Mouse (Mus musculus) kidney, adult 2 months (tissue): ENCODE measurements around the gene Zrsr2. TPM values are rescaled to one million over a fixed set of nuclear protein-coding genes. Genes with fewer than 3 reads are reported as not detected.

Experiments used
- DNase-seq: peaks from one replicate; pipeline ENCODE4 v3.0.0; 2021
- H3K27ac ChIP-seq: fragments of 200-500 bp; 2 replicates; pipeline ENCODE4 v1.5.1; 2012; ENCODE audit warnings: low read depth, low read length, control low read depth, inconsistent platforms; ENCODE audit not compliant: insufficient read depth
- H3K27me3 ChIP-seq: fragments of 200-500 bp; replicated peaks from 2 replicates; pipeline ENCODE4 v1.6.1; 2012; ENCODE audit warnings: mild to moderate bottlenecking, moderate library complexity, low read length, inconsistent platforms; ENCODE audit not compliant: control insufficient read depth, insufficient read depth
- H3K36me3 ChIP-seq: fragments of 200-500 bp; 2 replicates; pipeline ENCODE4 v1.6.1; 2012; ENCODE audit warnings: mild to moderate bottlenecking, moderate library complexity, low read length, inconsistent platforms; ENCODE audit not compliant: control insufficient read depth, insufficient read depth
- H3K4me1 ChIP-seq: fragments of 200-500 bp; 2 replicates; pipeline ENCODE4 v1.6.1; 2011; ENCODE audit warnings: low read length; ENCODE audit not compliant: control insufficient read depth, insufficient read depth
- H3K4me3 ChIP-seq: fragments of 200-500 bp; 2 replicates; pipeline ENCODE4 v1.5.1; 2011; ENCODE audit warnings: mild to moderate bottlenecking, low read depth, low read length, control low read depth; ENCODE audit not compliant: insufficient read depth
- CTCF ChIP-seq: fragments of 200-500 bp; conservative IDR thresholded peaks from 2 replicates; pipeline ENCODE4 v1.5.1; 2011; ENCODE audit warnings: low read depth, mild to moderate bottlenecking, control low read depth, low read length, moderate library complexity, mixed read lengths; ENCODE audit not compliant: insufficient read depth, insufficient read length
- POLR2A ChIP-seq: fragments of 200-500 bp; IDR thresholded peaks from one replicate; pipeline ENCODE4 v1.6.1; 2011; ENCODE audit warnings: low read depth, low read length, control low read depth
- WGBS: fragments of 180-500 bp; shearing (Covaris S2); methylation state at CpG from one replicate; pipeline ENCODE4 v1.1.7; 2018; 5-methylcytosine and 5-hydroxymethylcytosine counted together
- polyA plus RNA-seq: library from polyadenylated mRNA; depleted of rRNA; stranded (reverse); fragments of >200 nt; gene quantifications from 2 replicates; pipeline ENCODE4 v1.2.3, GENCODE M21; 2012; rRNA removed

Zrsr2 gene
- polyA plus RNA-seq, 1 experiment = 10.5 TPM

GRCm38 (mm10) chrX:163885539-163885981 is 72.9 kb downstream of the Zrsr2 start:
- TF ChIP-seq CTCF (no peak), POLR2A (no peak)
- DNase-seq = no peak
- no peaks in the 10 kb centered on the region for H3K27me3 ChIP-seq
- no peaks in the 10 kb centered on the region for H3K4me1 ChIP-seq
- H3K27ac ChIP-seq = no peak overlapping the region
- no peaks in the 10 kb centered on the region for H3K36me3 ChIP-seq
- H3K4me3 ChIP-seq = no peak overlapping the region
- 45% methylated on average over 4 of the region's 4 CpGs for WGBS

Other genes with a start within 250 kb of the Zrsr2 start
- gene Rnf138rt1, start 197.3 kb downstream of the Zrsr2 start, polyA plus RNA-seq = not detected in 2 replicates
- gene Ap1s2, start 49.6 kb downstream of the Zrsr2 start, polyA plus RNA-seq = 1.2 and 2.2 TPM in 2 replicates
- gene Car5b, start 69.3 kb upstream of the Zrsr2 start, polyA plus RNA-seq = 45.6 and 49.1 TPM in 2 replicates
- 5.9 and 6.7 TPM in 2 replicates for gene Siah1b, start 117.8 kb upstream of the Zrsr2 start, polyA plus RNA-seq
- 171 and 274 TPM in 2 replicates for gene Cltrn, start 130.2 kb upstream of the Zrsr2 start, polyA plus RNA-seq
- 8.4 and 11.0 TPM in 2 replicates for gene Ace2, start 180.7 kb upstream of the Zrsr2 start, polyA plus RNA-seq